Mouse (Mus musculus) cerebellum, adult 2 months (tissue): ENCODE results near the gene Homer2.

Experiments
- CTCF ChIP-seq: fragments of 200-500 bp; IDR thresholded peaks from 2 replicates; pipeline ENCODE4 v1.5.1; 2011; ENCODE audit warnings: low read depth, mild to moderate bottlenecking, control low read depth, low read length, moderate library complexity, borderline replicate concordance; ENCODE audit not compliant: insufficient read depth
- POLR2A ChIP-seq: fragments of 200-500 bp; IDR thresholded peaks from 2 replicates; pipeline ENCODE4 v1.6.1; 2011; ENCODE audit warnings: low read length, control low read depth, borderline replicate concordance; ENCODE audit not compliant: insufficient read depth

DNA sequence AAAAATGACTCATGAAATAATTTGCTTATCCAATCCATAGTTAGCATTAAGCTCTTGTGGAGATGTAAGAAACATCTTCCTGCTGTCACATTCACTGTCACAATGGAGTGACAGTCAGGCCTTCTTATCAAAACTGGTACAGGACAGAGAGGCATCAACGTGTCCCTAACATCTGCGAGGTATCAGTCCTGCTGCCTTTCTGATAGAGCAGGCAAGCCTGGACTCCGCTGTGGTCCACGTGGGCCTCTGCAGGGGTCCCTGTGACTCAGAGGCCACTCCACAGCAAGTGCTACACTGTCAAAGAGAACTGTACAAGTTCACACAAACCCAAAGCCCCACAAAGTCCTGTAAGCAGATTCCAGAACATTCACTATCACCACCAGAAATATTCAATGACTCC is 101.8 kb downstream of the Homer2 start:
- TF ChIP-seq POLR2A (no peak), CTCF (no peak)
